Mouse (Mus musculus) CH12.LX (cell line): ENCODE measurements around the gene Cxcr5.

Source experiments
- CTCF ChIP-seq, 2 experiments: IDR thresholded peaks in 1 of 2; conservative IDR thresholded peaks in 1 of 2; 2 replicates each; pipeline ENCODE4 v1.5.1; 2011 to 2012; ENCODE audit warnings: low read depth in 2 of 2, low read length in 2 of 2, improper control_type of control experiment in 1 of 2, inconsistent platforms in 1 of 2, mild to moderate bottlenecking in 1 of 2, moderate library complexity in 1 of 2
- ETS1 ChIP-seq: conservative IDR thresholded peaks from 2 replicates; pipeline ENCODE4 v1.6.1; 2012; ENCODE audit warnings: low read depth, mild to moderate bottlenecking, inconsistent platforms, low read length, improper control_type of control experiment, moderate library complexity
- HCFC1 ChIP-seq: IDR thresholded peaks from 2 replicates; pipeline ENCODE4 v1.6.1; 2012; ENCODE audit warnings: low read depth, mild to moderate bottlenecking, inconsistent platforms, low read length, improper control_type of control experiment
- MAX ChIP-seq: IDR thresholded peaks from 2 replicates; pipeline ENCODE4 v1.6.1; 2011; ENCODE audit warnings: low read length, improper control_type of control experiment
- MAZ ChIP-seq: IDR thresholded peaks from 2 replicates; pipeline ENCODE4 v1.6.1; 2012; ENCODE audit warnings: low read depth, mild to moderate bottlenecking, inconsistent platforms, low read length, improper control_type of control experiment, moderate library complexity
- NRF1 ChIP-seq: IDR thresholded peaks from 2 replicates; pipeline ENCODE4 v1.6.1; 2014; ENCODE audit warnings: low read depth, mild to moderate bottlenecking, inconsistent platforms, low read length, improper control_type of control experiment, moderate library complexity
- POLR2A ChIP-seq: IDR thresholded peaks from 2 replicates; pipeline ENCODE4 v1.6.1; 2011; ENCODE audit warnings: low read depth, mild to moderate bottlenecking, improper control_type of control experiment, low read length
- RAD21 ChIP-seq: IDR thresholded peaks from 2 replicates; pipeline ENCODE4 v1.6.1; 2011; ENCODE audit warnings: low read depth, mild to moderate bottlenecking, low read length, improper control_type of control experiment, moderate library complexity
- SMC3 ChIP-seq: IDR thresholded peaks from 2 replicates; pipeline ENCODE4 v1.6.1; 2011; ENCODE audit warnings: low read depth, low read length, improper control_type of control experiment
- TBP ChIP-seq: conservative IDR thresholded peaks from 2 replicates; pipeline ENCODE4 v1.6.1; 2011; ENCODE audit warnings: low read depth, low read length, improper control_type of control experiment
- UBTF ChIP-seq: IDR thresholded peaks from 2 replicates; pipeline ENCODE4 v1.6.1; 2012; ENCODE audit warnings: low read depth, mild to moderate bottlenecking, inconsistent platforms, low read length, improper control_type of control experiment, moderate library complexity
- USF1 ChIP-seq: IDR thresholded peaks from 2 replicates; pipeline ENCODE4 v1.6.1; 2014; ENCODE audit warnings: low read depth, mild to moderate bottlenecking, inconsistent platforms, low read length, improper control_type of control experiment
- ZMIZ1 ChIP-seq: IDR thresholded peaks from 2 replicates; pipeline ENCODE4 v1.6.1; 2012; ENCODE audit warnings: low read depth, mild to moderate bottlenecking, inconsistent platforms, low read length, improper control_type of control experiment

- TF ChIP-seq CTCF (conservative IDR thresholded peaks at IDR 0.05 in 1 of 2, IDR thresholded peaks at IDR 0.05 in 1 of 2; ENCODE audit: low read depth in 2 of 2, low read length in 2 of 2) (no peak), POLR2A (no peak), NRF1 (no peak), UBTF (no peak), TBP (no peak), SMC3 (no peak), MAX (no peak), HCFC1 (no peak), USF1 (no peak), RAD21 (no peak), MAZ (no peak), ETS1 (no peak), ZMIZ1 (no peak)
Observed at GRCm38 (mm10) chr9:44586640-44587261, 25.1 kb upstream of the Cxcr5 start.
